Mouse (Mus musculus) testis, adult 2 months (tissue): ENCODE measurements around the gene Cidec.

ENCODE experiments used
- CTCF ChIP-seq: fragments of 200-500 bp; IDR thresholded peaks from 2 replicates; pipeline ENCODE4 v1.5.1; 2012; ENCODE audit warnings: low read depth, mild to moderate bottlenecking, inconsistent platforms, low read length, moderate library complexity; ENCODE audit not compliant: control insufficient read depth, insufficient read depth, insufficient replicate concordance
- POLR2A ChIP-seq: fragments of 200-500 bp; IDR thresholded peaks from 2 replicates; pipeline ENCODE4 v1.6.1; 2012; ENCODE audit warnings: low read depth, mild to moderate bottlenecking, inconsistent platforms, low read length, moderate library complexity; ENCODE audit not compliant: control insufficient read depth

DNA sequence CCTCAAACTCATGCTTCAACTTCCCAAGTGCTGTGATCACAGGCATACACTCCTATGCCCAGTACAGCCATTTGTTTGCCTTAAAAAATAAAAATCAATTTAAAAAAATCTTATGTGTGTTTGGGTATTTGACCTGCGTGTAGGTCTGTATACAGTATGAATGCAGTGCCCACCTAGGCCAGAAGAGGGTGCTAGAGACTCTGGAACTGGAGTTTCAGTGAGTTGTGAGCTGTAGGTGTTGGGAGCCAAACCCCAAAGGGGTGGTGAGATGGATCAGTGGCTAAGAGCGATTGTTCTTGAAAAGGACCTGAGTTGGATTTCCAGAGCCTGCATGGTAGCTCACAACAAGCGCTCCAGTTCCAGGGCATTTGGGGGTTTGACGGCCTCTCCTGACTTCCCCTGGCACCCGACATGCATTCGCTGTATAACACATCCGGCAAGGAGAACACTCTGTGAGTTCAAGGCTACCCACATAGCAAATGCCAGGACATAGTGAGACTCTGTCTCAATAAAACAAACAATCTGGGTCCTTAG lies 5.7 kb upstream of the Cidec start:
- peak; percentile 49; the same call in 1 of the 2 replicates for TF ChIP-seq CTCF
- no peak for TF ChIP-seq POLR2A
